Mouse (Mus musculus) myocyte (in vitro differentiated cells): ENCODE results near the gene Flad1. TPM values are rescaled to one million over a fixed set of nuclear protein-coding genes. Genes with fewer than 3 reads are reported as not detected.

Experiments used
- H3K27me3 ChIP-seq: one replicate; pipeline ENCODE4 v1.6.1; 2011; ENCODE audit not compliant: control insufficient read depth, insufficient read depth, insufficient read length
- H3K36me3 ChIP-seq: one replicate; pipeline ENCODE4 v1.6.1; 2011; ENCODE audit not compliant: control insufficient read depth, insufficient read depth
- H3K4me2 ChIP-seq: one replicate; pipeline ENCODE4 v1.6.1; 2011; ENCODE audit warnings: low read depth, control low read depth
- H3K4me3 ChIP-seq: one replicate; pipeline ENCODE4 v1.5.1; 2011; ENCODE audit warnings: mild to moderate bottlenecking, control low read depth, moderate library complexity
- H3K79me2 ChIP-seq: one replicate; pipeline ENCODE4 v1.6.1; 2011; ENCODE audit not compliant: control insufficient read depth, insufficient read depth
- H3ac ChIP-seq: one replicate; pipeline ENCODE4 v1.6.1; 2011; ENCODE audit not compliant: control insufficient read depth, insufficient read length
- CEBPB ChIP-seq: IDR thresholded peaks from 2 replicates; pipeline ENCODE4 v1.6.1; 2011; ENCODE audit warnings: mild to moderate bottlenecking, moderate library complexity; ENCODE audit not compliant: poor library complexity, insufficient read depth, severe bottlenecking
- E2F4 ChIP-seq: IDR thresholded peaks from one replicate; pipeline ENCODE4 v1.6.1; 2011; ENCODE audit warnings: mild to moderate bottlenecking, control low read depth, moderate library complexity; ENCODE audit not compliant: insufficient read depth
- MAX ChIP-seq: IDR thresholded peaks from one replicate; pipeline ENCODE4 v1.6.1; 2011; ENCODE audit warnings: low read depth, mild to moderate bottlenecking, control low read depth
- MYOD1 ChIP-seq, 3 experiments: IDR thresholded peaks; one replicate each; pipeline ENCODE4 v1.6.1; 2011; ENCODE audit warnings: control low read depth in 2 of 3, low read depth in 2 of 3, mild to moderate bottlenecking in 2 of 3, moderate library complexity in 1 of 3; ENCODE audit not compliant: insufficient read length in 2 of 3, control insufficient read depth in 1 of 3
- MYOG ChIP-seq, 3 experiments: IDR thresholded peaks; one replicate each; pipeline ENCODE4 v1.6.1; 2011; ENCODE audit warnings: control low read depth in 2 of 3, low read depth in 2 of 3, mild to moderate bottlenecking in 2 of 3; ENCODE audit not compliant: insufficient read length in 2 of 3, control insufficient read depth in 1 of 3, insufficient read depth in 1 of 3
- POLR2A ChIP-seq: IDR thresholded peaks from one replicate; pipeline ENCODE4 v1.6.1; 2011; ENCODE audit warnings: low read depth, mild to moderate bottlenecking, control low read depth, moderate library complexity; ENCODE audit not compliant: insufficient read length
- POLR2AphosphoS2 ChIP-seq: IDR thresholded peaks from one replicate; pipeline ENCODE4 v1.6.1; 2011; ENCODE audit warnings: low read depth, control low read depth; ENCODE audit not compliant: insufficient read length
- REST ChIP-seq: IDR thresholded peaks from one replicate; pipeline ENCODE4 v1.6.1; 2011; ENCODE audit warnings: mild to moderate bottlenecking, control low read depth, moderate library complexity; ENCODE audit not compliant: insufficient read depth, insufficient read length
- SRF ChIP-seq: IDR thresholded peaks from one replicate; pipeline ENCODE4 v1.6.1; 2011; ENCODE audit warnings: low read depth; ENCODE audit not compliant: control insufficient read depth, insufficient read length
- TCF12 ChIP-seq: IDR thresholded peaks from one replicate; pipeline ENCODE4 v1.6.1; 2011; ENCODE audit warnings: mild to moderate bottlenecking, control low read depth; ENCODE audit not compliant: poor library complexity, insufficient read depth, severe bottlenecking
- TCF3 ChIP-seq: IDR thresholded peaks from one replicate; pipeline ENCODE4 v1.6.1; 2011; ENCODE audit warnings: low read depth, control low read depth; ENCODE audit not compliant: insufficient read length
- USF1 ChIP-seq: IDR thresholded peaks from one replicate; pipeline ENCODE4 v1.6.1; 2011; ENCODE audit warnings: low read depth, mild to moderate bottlenecking, control low read depth, moderate library complexity
- polyA plus RNA-seq: library from polyadenylated mRNA; unstranded; fragments of >200 nt; fragmentation: generic; extraction: Trizol; gene quantifications from one replicate; pipeline ENCODE4 v1.2.1, GENCODE M21; 2012; ENCODE audit warnings: missing spikeins

The Flad1 gene
- polyA plus RNA-seq, 1 experiment = 19.8 TPM

DNA sequence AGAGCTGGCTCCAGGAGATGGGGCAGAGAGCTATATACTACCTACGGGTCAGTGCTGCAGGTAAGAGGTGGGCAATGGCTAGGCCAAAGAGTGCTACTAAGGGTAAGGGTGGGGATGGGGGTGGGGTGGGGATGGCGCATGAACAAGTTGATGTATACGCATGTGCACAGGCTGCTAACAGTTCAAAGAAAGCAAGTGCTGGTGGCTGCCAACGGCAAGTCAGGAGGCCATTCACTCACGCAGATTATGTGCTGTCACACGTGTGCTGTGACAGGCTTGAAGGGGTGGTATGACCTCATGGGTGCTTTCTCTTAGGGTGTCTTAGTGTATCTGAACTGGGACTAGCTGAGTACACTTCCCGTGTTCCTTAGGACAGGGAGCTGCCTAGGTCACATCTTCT is 10.3 kb downstream of the Flad1 start:
- TF ChIP-seq SRF = no peak
- TF ChIP-seq POLR2AphosphoS2 = peak; percentile 69
- no peak overlapping the region for H3ac ChIP-seq
- no peak overlapping the region for H3K4me2 ChIP-seq
- no peak overlapping the region for H3K4me3 ChIP-seq
- H3K36me3 ChIP-seq = peaks cover 4% of the 10 kb centered on the region
- no peaks in the 10 kb centered on the region for H3K79me2 ChIP-seq
- H3K27me3 ChIP-seq = no peaks in the 10 kb centered on the region

DNA sequence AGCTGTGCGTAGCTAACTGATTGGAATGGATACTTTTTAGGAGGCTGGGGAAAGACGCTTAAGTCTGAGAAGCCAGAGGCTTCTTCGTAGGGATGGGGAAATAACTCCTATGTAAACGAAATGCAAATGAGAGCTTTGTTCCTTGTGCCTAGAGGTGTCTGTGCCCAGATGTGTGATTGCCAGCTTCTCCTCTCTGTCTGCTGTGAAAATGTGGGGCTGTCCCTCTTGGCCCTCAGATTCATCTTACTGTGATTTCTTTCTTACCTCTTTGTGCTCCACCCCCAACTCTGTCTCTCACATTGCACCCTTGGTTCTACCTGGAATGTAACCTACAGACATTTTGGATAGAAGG is 15.0 kb downstream of the Flad1 start:
- peak overlapping the region; percentile 90 for H3K4me2 ChIP-seq
- TF ChIP-seq E2F4 = no peak
- no peak for TF ChIP-seq USF1

DNA sequence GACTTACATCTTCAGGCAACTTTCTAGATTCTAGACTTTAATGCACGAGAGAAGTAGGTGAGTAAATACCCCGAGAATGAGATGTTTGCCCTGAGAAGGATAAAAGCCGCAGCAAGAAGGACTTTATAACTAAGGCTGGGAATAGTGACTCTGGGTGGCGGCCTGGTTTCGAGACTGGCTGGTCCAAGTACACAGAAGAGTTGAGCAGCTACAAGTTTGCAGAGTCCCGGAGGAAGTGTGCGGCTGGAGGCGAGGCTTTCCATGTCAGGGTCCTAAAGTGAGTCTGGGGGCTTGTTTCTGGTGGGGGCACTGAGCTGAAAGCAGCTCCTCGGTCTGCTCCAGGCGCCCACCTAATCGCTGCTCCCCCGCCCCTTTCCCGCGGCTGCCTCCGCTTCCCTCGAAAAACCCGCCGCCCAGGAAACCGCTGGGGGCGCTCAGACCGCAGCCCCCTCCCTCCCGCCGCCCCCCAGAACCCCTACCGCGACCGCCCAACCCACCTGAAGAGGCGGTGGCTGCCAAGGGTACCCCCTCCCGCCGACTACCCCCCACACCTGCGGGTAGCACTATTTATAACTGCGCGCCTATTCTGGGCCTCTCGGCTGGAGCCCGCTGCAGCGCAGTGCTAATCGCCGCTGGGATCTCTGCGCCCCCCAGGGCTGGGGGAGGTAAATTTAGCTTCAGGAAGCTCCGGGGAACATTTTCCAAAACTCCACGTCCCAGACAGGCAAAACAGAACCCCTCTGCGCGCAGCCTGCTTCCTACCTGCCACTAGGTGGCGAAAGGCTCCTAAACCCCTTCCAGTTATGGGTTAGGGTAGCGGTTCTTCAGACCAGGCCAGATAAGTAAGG is 15.6 kb downstream of the Flad1 start:
- Histone ChIP-seq H3K36me3 (no peaks in the 10 kb centered on the region), H3K4me3 (peak overlapping the region; percentile 99), H3K4me2 (peak overlapping the region; percentile 90), H3K27me3 (no peaks in the 10 kb centered on the region), H3K79me2 (peaks cover 12% of the 10 kb centered on the region), H3ac (no peak overlapping the region)
- TF ChIP-seq SRF (no peak), REST (no peak), MYOD1 (IDR thresholded peaks at IDR 0.05; ENCODE audit: control insufficient read depth in 1 of 3, insufficient read length in 2 of 3, low read depth in 2 of 3) (peak in 1 of 3 experiments; percentile 3), MAX (no peak), POLR2AphosphoS2 (peak; percentile 33)

More for the DNA sequence above, 15.0 kb downstream of the Flad1 start:
- Histone ChIP-seq H3K79me2 (peaks cover 7% of the 10 kb centered on the region), H3ac (no peak overlapping the region), H3K4me3 (peak overlapping the region; percentile 99), H3K36me3 (no peaks in the 10 kb centered on the region), H3K27me3 (no peaks in the 10 kb centered on the region)

DNA sequence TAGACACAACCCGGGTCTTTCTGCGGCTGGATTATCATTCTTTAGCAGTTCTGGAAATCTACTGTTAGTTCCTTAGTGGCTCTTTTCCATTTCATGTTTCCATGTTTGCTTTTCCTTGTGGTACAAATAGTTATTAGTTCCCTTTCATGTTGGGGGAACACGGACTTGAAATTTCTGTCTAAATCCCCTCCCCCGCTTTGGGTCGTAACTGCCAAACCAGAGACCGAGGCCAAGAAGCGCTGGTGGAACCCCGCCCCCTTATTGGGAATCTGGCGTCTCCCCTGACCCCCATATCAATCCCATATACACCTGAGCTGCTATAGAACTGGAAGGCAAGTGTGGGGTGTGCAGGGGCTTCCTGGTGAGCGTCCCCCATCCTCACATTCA is 16.3 kb downstream of the Flad1 start:
- H3K4me3 ChIP-seq = peak overlapping the region; percentile 99
- no peaks in the 10 kb centered on the region for H3K27me3 ChIP-seq
- no peaks in the 10 kb centered on the region for H3K36me3 ChIP-seq
- peaks cover 17% of the 10 kb centered on the region for H3K79me2 ChIP-seq
- H3ac ChIP-seq = no peak overlapping the region
- TF ChIP-seq POLR2AphosphoS2 (no peak), POLR2A (no peak), MYOD1 (IDR thresholded peaks at IDR 0.05; ENCODE audit: control insufficient read depth in 1 of 3, insufficient read length in 2 of 3, low read depth in 2 of 3) (no peak), E2F4 (no peak), CEBPB (no peak), USF1 (no peak), MYOG (IDR thresholded peaks at IDR 0.05; ENCODE audit: control insufficient read depth in 1 of 3, insufficient read depth in 1 of 3, insufficient read length in 2 of 3, low read depth in 2 of 3) (no peak), TCF3 (no peak), TCF12 (no peak), SRF (no peak), MAX (no peak), REST (no peak)
- peak overlapping the region; percentile 90 for H3K4me2 ChIP-seq

DNA sequence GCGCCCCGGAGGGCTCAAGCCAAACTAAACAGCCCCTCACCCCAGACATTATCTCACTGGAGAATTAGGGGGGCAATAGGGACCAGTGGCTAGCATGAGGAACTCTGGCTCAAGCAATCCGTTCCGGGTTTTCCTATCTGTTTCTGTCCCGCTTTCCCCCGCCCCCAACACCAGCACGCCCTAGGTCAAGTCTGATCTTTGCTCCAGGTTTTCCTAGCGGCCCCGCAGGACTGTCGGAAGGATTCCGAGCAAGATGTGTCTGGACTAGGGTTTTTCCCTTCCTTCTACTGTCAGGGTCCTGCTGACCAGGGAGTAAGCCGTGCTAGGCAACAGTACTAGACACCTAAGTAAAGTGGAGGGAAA is 16.8 kb downstream of the Flad1 start:
- H3K4me3 ChIP-seq = peak overlapping the region; percentile 99
- TF ChIP-seq POLR2A (peak; percentile 51), E2F4 (no peak)
- H3K36me3 ChIP-seq = no peaks in the 10 kb centered on the region
- H3K79me2 ChIP-seq = peaks cover 22% of the 10 kb centered on the region
- H3K27me3 ChIP-seq = no peaks in the 10 kb centered on the region
- no peak overlapping the region for H3ac ChIP-seq
- peak overlapping the region; percentile 90 for H3K4me2 ChIP-seq

DNA sequence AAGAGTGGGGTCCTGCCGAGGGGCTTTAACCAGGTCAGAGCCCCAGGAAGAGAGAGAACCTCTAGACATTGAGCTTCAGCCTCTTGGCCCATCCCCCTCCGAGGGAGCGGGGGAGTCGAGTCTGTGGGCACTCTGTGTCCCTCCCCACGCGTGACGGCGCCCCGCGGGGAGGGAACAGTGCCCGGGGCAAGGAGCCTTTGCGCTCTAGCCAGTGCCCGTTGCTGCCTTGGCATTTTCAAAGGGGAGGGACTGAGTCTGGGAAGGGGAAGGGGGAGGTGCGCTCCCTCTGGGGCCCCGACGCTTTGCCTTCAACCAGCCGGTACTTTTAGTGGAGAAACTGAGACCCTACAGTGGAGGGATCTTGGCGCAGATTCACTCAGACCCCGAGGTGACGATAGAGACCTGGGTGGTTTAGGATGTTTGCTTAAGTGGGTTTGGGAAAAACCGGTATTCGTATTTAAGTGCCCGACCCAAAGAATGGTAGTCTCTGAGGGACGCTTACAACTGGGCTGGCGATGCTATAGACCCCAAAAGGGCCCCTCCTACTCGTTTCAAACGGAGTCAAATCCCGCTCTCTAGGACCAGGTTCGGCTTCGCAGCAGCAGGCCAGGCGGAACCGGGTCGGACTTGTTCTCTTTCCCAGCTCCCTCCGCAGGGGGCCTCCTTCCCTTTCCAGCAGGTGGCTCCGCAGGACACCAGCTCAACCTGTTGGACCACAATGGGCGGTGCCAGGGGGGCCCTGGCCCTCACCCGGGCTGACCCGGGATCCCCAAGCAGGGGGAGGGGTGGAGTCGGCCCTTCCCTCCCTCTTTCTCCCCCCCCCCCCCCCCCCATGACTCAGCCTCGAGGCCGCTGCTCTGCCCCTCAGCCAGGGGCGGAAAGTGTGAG is 17.4 kb downstream of the Flad1 start, which contains the start of gene Zbtb7b:
Gene Zbtb7b (minus strand): TSS at position 771 of the 888 bp plus-strand sequence.
- Histone ChIP-seq H3K4me2 (peak within 1 kb of the TSS; percentile 90), H3K4me3 (peak within 1 kb of the TSS; percentile 99), H3K27me3 (no peaks in the 10 kb centered on the region), H3K36me3 (no peaks in the 10 kb centered on the region), H3K79me2 (peaks cover 29% of the 10 kb centered on the region), H3ac (peak within 1 kb of the TSS; percentile 66)
- TF ChIP-seq MYOG (IDR thresholded peaks at IDR 0.05; ENCODE audit: control insufficient read depth in 1 of 3, insufficient read depth in 1 of 3, insufficient read length in 2 of 3, low read depth in 2 of 3) = peak in 1 of 3 experiments; percentile 37
- peak in 1 of 3 experiments; percentile 25 for TF ChIP-seq MYOD1 (IDR thresholded peaks at IDR 0.05; ENCODE audit: control insufficient read depth in 1 of 3, insufficient read length in 2 of 3, low read depth in 2 of 3)
- no peak for TF ChIP-seq MAX
- TF ChIP-seq USF1 = no peak
- TF ChIP-seq E2F4 = no peak
- no peak for TF ChIP-seq TCF12
- peak; percentile 32 for TF ChIP-seq POLR2AphosphoS2
- peak; percentile 51 for TF ChIP-seq POLR2A
